Mouse (Mus musculus) adrenal gland, adult 8-10 months (tissue): Measurements from ENCODE around the gene Ppp1r35. TPM values are rescaled to one million over a fixed set of nuclear protein-coding genes. Genes with fewer than 3 reads are reported as not detected.

Experiments
- total RNA-seq, 4 experiments: library from RNA; stranded (reverse); gene quantifications; 2 replicates each; pipeline ENCODE4 v1.2.4; 2022

The Ppp1r35 gene
- total RNA-seq, 4 experiments from 2014 or later: 21.2 to 35.5 (median 27.0) TPM

Other genes with a start within 250 kb of the Ppp1r35 start
- gene Epo, start 245.6 kb upstream of the Ppp1r35 start, total RNA-seq: not detected
- 100 to 1,000 TPM; 569 to 665 (median 622) TPM for gene Gnb2, start 245.3 kb upstream of the Ppp1r35 start, total RNA-seq
- gene Actl6b, start 225.3 kb upstream of the Ppp1r35 start, total RNA-seq: 1 to 10 TPM; 4.4 to 9.1 (median 6.3) TPM
- gene Tfr2, start 209.0 kb upstream of the Ppp1r35 start, total RNA-seq: 1 to 10 TPM in 2 of 4 experiments, under 1 TPM in 2; 0.96 to 1.8 (median 1.1) TPM
- gene Mospd3, start 177.8 kb upstream of the Ppp1r35 start, total RNA-seq: 10 to 100 TPM; 42.2 to 65.0 (median 52.4) TPM
- 1,000 to 10,000 TPM; 1,036 to 1,320 (median 1,219) TPM for gene Pcolce, start 165.1 kb upstream of the Ppp1r35 start, total RNA-seq
- gene Fbxo24, start 149.8 kb upstream of the Ppp1r35 start, total RNA-seq: 1 to 10 TPM in 3 of 4 experiments, under 1 TPM in 1; 0.90 to 5.5 (median 3.0) TPM
- 10 to 100 TPM; 25.1 to 35.9 (median 31.4) TPM for gene Lrch4, start 149.7 kb upstream of the Ppp1r35 start, total RNA-seq
- 10 to 100 TPM in 3 of 4 experiments, 1 to 10 TPM in 1; 8.2 to 24.1 (median 14.7) TPM for gene Gm20605, start 149.7 kb upstream of the Ppp1r35 start, total RNA-seq
- gene Sap25, start 137.5 kb upstream of the Ppp1r35 start, total RNA-seq: 10 to 100 TPM in 2 of 4 experiments, 1 to 10 TPM in 2; 2.1 to 14.1 (median 7.4) TPM
- 1 to 10 TPM; 2.6 to 7.5 (median 4.6) TPM for gene Irs3, start 133.1 kb upstream of the Ppp1r35 start, total RNA-seq
- 10 to 100 TPM; 27.9 to 55.0 (median 41.4) TPM for gene Agfg2, start 94.1 kb upstream of the Ppp1r35 start, total RNA-seq
- 10 to 100 TPM in 1 of 4 experiments, 1 to 10 TPM in 3; 4.4 to 10.2 (median 7.1) TPM for gene Nyap1, start 37.2 kb upstream of the Ppp1r35 start, total RNA-seq
- 100 to 1,000 TPM in 2 of 4 experiments, 10 to 100 TPM in 2; 73.9 to 110 (median 94.0) TPM for gene Tsc22d4, start 33.1 kb upstream of the Ppp1r35 start, total RNA-seq
- gene Mepce, start 8.8 kb downstream of the Ppp1r35 start, total RNA-seq: 10 to 100 TPM; 53.8 to 66.8 (median 56.1) TPM
- 1 to 10 TPM; 1.4 to 4.4 (median 2.8) TPM for gene Zcwpw1, start 8.9 kb downstream of the Ppp1r35 start, total RNA-seq
- 1 to 10 TPM; 1.8 to 5.8 (median 4.1) TPM for gene Pilra, start 57.4 kb downstream of the Ppp1r35 start, total RNA-seq
- gene Pilrb1, start 79.3 kb downstream of the Ppp1r35 start, total RNA-seq: 1 to 10 TPM; 1.2 to 3.7 (median 1.9) TPM
- gene Pilrb2, start 93.0 kb downstream of the Ppp1r35 start, total RNA-seq: 1 to 10 TPM in 2 of 4 experiments, under 1 TPM in 1, not detected in 1; 0.93 to 3.2 (median 2.2) TPM
- under 1 TPM in 3 of 4 experiments, not detected in 1; 0.17 to 0.26 (median 0.22) TPM for gene Cyp3a13, start 142.8 kb downstream of the Ppp1r35 start, total RNA-seq
- gene Gjc3, start 184.2 kb downstream of the Ppp1r35 start, total RNA-seq: under 1 TPM; 0.14 to 0.71 (median 0.40) TPM
- gene Azgp1, start 202.7 kb downstream of the Ppp1r35 start, total RNA-seq: 1 to 10 TPM in 1 of 4 experiments, under 1 TPM in 2, not detected in 1; 0.73 to 1.0 (median 0.78) TPM
- not detected for gene Smok3a, start 242.4 kb downstream of the Ppp1r35 start, total RNA-seq
- not detected for gene Smok3b, start 242.6 kb downstream of the Ppp1r35 start, total RNA-seq